Mouse (Mus musculus) C2C12 (cell line): ENCODE results near the gene Pef1. TPM values are rescaled to one million over a fixed set of nuclear protein-coding genes. Genes with fewer than 3 reads are reported as not detected.

ENCODE experiments used
- H3K27me3 ChIP-seq: one replicate; pipeline ENCODE4 v1.6.1; 2011; ENCODE audit not compliant: control insufficient read depth, insufficient read depth, insufficient read length
- H3K36me3 ChIP-seq: one replicate; pipeline ENCODE4 v1.6.1; 2011; ENCODE audit not compliant: control insufficient read depth, insufficient read depth
- H3K4me3 ChIP-seq: one replicate; pipeline ENCODE4 v1.5.1; 2011; ENCODE audit warnings: mild to moderate bottlenecking, control low read depth; ENCODE audit not compliant: poor library complexity, insufficient read depth, severe bottlenecking
- H3K79me2 ChIP-seq: one replicate; pipeline ENCODE4 v1.6.1; 2011; ENCODE audit not compliant: control insufficient read depth, insufficient read depth
- H3K79me3 ChIP-seq: one replicate; pipeline ENCODE4 v1.6.1; 2011; ENCODE audit warnings: low read depth, control low read depth
- H3ac ChIP-seq: one replicate; pipeline ENCODE3; 2011; ENCODE audit warnings: low read depth; ENCODE audit not compliant: control insufficient read depth, insufficient read length
- CEBPB ChIP-seq: IDR thresholded peaks from one replicate; pipeline ENCODE4 v1.6.1; 2011; ENCODE audit warnings: low read depth, mild to moderate bottlenecking, control low read depth, moderate library complexity
- CTCF ChIP-seq: IDR thresholded peaks from one replicate; pipeline ENCODE4 v1.5.1; 2011; ENCODE audit not compliant: control insufficient read depth, insufficient read depth, insufficient read length
- FOSL1 ChIP-seq: IDR thresholded peaks from one replicate; pipeline ENCODE4 v1.8.0; 2011; ENCODE audit warnings: mild to moderate bottlenecking, low read length; ENCODE audit not compliant: poor library complexity, insufficient read depth, severe bottlenecking
- MAX ChIP-seq: IDR thresholded peaks from one replicate; pipeline ENCODE4 v1.6.1; 2011; ENCODE audit warnings: mild to moderate bottlenecking, control low read depth
- MYOD1 ChIP-seq: IDR thresholded peaks from one replicate; pipeline ENCODE4 v1.6.1; 2011; ENCODE audit warnings: low read depth; ENCODE audit not compliant: control insufficient read depth, insufficient read length
- MYOG ChIP-seq: IDR thresholded peaks from one replicate; pipeline ENCODE4 v1.6.1; 2011; ENCODE audit not compliant: control insufficient read depth, insufficient read length; ENCODE audit errors: extremely low read depth
- USF1 ChIP-seq: IDR thresholded peaks from one replicate; pipeline ENCODE4 v1.6.1; 2011; ENCODE audit warnings: low read depth, mild to moderate bottlenecking, control low read depth, moderate library complexity
- long read RNA-seq, 2 experiments: library from polyadenylated mRNA; unstranded; transcript quantifications; one replicate each; pipeline ENCODE4 v2.0.0; 2019 to 2020
- polyA plus RNA-seq: library from polyadenylated mRNA; unstranded; fragments of >200 nt; fragmentation: generic; extraction: Trizol; gene quantifications from one replicate; pipeline ENCODE4 v1.2.1, GENCODE M21; 2012; ENCODE audit warnings: missing spikeins

The Pef1 gene
- 49.7 TPM for polyA plus RNA-seq
- long read RNA-seq, experiment 1, transcript Pef1-201 (5 exons, 1,551 nt): major isoform, 68 of 80 reads
- long read RNA-seq, experiment 1, partial matches to known transcripts: 10 of 80 reads
- long read RNA-seq, experiment 1, other reads (novel, unspliced or antisense): 2 of 80 reads
- long read RNA-seq, experiment 2, transcript Pef1-201 (5 exons, 1,551 nt): major isoform, 140 of 148 reads
- long read RNA-seq, experiment 2, partial matches to known transcripts: 5 of 148 reads
- long read RNA-seq, experiment 2, other reads (novel, unspliced or antisense): 3 of 148 reads

DNA sequence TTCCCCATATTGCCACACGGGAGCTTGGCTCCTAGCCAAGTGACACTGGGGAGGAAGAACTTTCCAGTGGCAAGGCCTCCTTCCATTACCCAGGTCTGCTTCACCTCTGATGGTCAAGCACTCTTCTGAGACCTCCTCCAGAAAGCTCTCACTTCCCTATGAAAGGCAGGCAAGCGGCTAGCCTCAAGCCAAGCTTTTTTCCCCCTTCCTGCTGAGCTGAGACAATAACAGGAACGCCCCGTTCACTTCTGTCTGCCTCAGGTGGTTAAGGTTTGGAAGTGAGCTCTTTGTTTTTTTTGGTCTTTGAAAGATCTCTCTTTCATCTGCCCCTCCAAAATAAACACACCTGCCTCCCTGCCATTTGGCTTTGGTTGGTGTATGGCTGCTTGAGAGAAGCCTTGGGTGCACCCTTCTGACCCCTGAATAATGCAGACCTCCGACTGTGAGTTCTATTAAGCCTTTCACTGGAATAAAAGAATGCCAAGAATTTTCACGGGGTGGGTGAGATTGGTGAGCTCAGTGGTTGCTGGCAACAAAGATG lies at the start of gene Pef1:
TSS of gene Pef1 (plus strand) at position 448 of the 541 bp plus-strand sequence.
- Histone ChIP-seq H3K36me3 (no peaks in the 10 kb centered on the region), H3ac (no peak within 1 kb of the TSS), H3K27me3 (peaks cover 9% of the 10 kb centered on the region), H3K79me2 (no peaks in the 10 kb centered on the region), H3K4me3 (no peak within 1 kb of the TSS), H3K79me3 (no peaks in the 10 kb centered on the region)
- TF ChIP-seq MYOD1 (no peak), FOSL1 (no peak), MAX (no peak), CEBPB (no peak), CTCF (no peak)

DNA sequence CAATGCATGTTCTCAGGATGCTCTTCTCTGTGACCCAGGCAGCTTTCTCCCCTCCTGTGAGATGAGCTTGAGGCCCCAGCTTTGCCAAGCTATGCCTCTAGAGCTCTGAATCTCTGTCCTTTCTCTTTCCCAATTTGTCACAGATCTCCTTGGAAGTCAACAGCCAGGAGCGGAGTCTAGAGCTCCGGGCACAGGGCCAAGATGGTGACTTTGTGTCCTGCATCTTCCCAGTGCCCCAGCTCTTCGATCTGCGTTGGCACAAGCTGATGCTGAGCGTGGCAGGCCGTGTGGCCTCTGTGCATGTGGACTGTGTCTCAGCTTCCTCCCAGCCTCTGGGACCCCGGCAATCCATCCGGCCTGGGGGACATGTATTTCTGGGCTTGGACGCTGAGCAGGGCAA lies 49.2 kb upstream of the Pef1 start:
- TF ChIP-seq CTCF: no peak
- no peaks in the 10 kb centered on the region for H3K79me2 ChIP-seq
- H3K79me3 ChIP-seq: no peaks in the 10 kb centered on the region
- H3K27me3 ChIP-seq: no peaks in the 10 kb centered on the region
- H3K36me3 ChIP-seq: no peaks in the 10 kb centered on the region
- no peak overlapping the region for H3K4me3 ChIP-seq
- H3ac ChIP-seq: no peak overlapping the region

DNA sequence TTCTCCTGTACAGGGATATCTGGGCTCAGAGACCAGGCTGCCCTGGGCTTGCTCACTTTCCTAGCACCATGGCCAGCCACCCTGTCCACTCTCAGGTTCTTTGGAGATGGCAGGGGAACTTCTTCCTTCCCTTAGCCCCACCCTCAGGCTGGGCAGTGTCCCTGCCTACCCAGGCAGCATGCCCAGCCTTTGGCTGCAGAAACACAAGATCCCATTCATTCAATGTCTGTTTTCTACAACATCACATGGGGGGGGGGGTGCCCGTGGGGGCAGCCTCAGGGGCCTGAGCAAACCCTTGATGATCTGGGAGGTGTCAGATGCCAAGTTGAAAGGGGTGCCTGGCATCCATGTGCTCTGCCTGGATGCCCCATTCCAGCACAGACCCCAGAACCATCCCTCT lies 47.6 kb upstream of the Pef1 start:
- Histone ChIP-seq H3K36me3 (peaks cover 5% of the 10 kb centered on the region), H3K79me2 (no peaks in the 10 kb centered on the region), H3K79me3 (no peaks in the 10 kb centered on the region), H3ac (no peak overlapping the region), H3K27me3 (no peaks in the 10 kb centered on the region), H3K4me3 (no peak overlapping the region)
- TF ChIP-seq MAX (no peak), CTCF (no peak), FOSL1 (no peak), USF1 (no peak), MYOG (no peak), CEBPB (no peak)

DNA sequence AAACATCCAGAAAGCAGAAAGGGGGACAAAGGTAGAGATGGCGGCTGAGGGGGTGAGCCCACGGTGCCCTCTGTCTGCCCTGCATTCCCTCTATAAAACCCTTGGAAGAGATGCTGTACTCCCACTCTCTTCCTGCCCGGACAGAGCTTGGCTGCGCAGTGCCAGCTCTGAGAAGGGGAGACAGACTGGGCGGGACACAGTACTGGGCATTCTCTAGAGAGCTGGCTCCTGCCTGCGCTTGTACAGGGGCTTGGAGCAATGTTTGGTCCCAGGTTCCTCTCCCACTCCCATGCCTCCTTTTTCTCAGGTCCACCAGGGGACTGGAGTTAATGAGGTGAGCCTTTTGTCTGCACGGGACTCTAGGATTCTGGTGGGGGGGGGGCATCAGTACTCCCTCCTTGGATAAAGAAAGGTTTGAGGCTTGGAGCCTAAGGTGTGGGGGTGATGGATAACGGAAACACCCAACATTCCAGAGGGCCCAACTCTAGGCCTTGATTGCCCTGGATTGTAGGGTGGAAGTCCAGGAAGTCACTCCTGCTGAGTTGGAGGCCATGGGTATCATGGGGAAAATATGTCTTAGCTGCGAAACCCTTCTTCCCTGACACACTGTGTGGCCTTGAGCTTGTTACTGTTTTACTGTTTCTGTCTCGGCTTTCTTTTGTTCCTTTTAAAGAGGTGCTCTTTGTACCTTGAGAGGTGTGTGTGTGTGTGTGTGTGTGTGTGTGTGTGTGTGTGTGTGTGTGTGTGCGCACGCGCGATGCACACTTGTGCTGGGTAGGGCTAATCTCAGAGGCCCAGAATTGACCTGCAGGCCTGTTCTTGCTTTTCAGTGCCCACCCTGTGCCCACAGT lies 47.0 kb upstream of the Pef1 start:
- Histone ChIP-seq H3K4me3 (no peak overlapping the region), H3K27me3 (no peaks in the 10 kb centered on the region), H3ac (no peak overlapping the region), H3K79me3 (no peaks in the 10 kb centered on the region), H3K36me3 (peaks cover 5% of the 10 kb centered on the region), H3K79me2 (no peaks in the 10 kb centered on the region)
- TF ChIP-seq USF1: no peak
- TF ChIP-seq MYOG: no peak
- no peak for TF ChIP-seq FOSL1
- no peak for TF ChIP-seq MAX
- no peak for TF ChIP-seq CEBPB
- no peak for TF ChIP-seq MYOD1
- TF ChIP-seq CTCF: no peak

DNA sequence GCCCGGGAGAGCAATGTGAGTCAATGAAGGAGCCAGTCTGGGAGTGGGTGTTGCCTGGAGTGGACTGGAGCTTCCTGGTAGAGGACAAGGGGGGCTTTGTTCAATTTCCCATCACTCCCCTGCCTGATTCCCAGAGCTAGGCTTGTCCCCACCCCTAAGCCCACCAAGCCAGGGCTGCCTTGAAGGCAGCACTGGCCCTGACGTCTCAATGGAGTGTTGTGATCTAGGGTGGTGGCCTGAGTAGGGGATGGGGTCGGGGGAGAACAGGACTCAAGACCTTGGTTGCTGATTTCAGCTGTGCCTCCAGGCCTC lies 46.4 kb upstream of the Pef1 start:
- H3K36me3 ChIP-seq: peaks cover 5% of the 10 kb centered on the region
- H3K79me3 ChIP-seq: no peaks in the 10 kb centered on the region

More for the DNA sequence above, 46.4 kb upstream of the Pef1 start:
- no peaks in the 10 kb centered on the region for H3K79me2 ChIP-seq
- H3ac ChIP-seq: no peak overlapping the region
- TF ChIP-seq CEBPB: no peak
- no peak for TF ChIP-seq MYOD1
- no peak for TF ChIP-seq MAX
- no peak for TF ChIP-seq CTCF
- no peak for TF ChIP-seq MYOG
- TF ChIP-seq USF1: no peak
- no peak for TF ChIP-seq FOSL1
- no peaks in the 10 kb centered on the region for H3K27me3 ChIP-seq
- no peak overlapping the region for H3K4me3 ChIP-seq
